Mouse (Mus musculus) Patski (cell line): ENCODE results near the gene Mgat4e. TPM values are rescaled to one million over a fixed set of nuclear protein-coding genes. Genes with fewer than 3 reads are reported as not detected.

Source experiments
- ATAC-seq: fragments of 100-300 bp; one replicate; pipeline ENCODE4 v1.8.0; 2021
- CTCF ChIA-PET: fragments of 350-600 bp; sonication (Branson Sonifier 250); formaldehyde crosslinking; loops from one replicate; lab custom pipeline; 2022; ENCODE audit warnings: inconsistent platforms; lab: Charles Lee
- POLR2A ChIA-PET: fragments of 350-600 bp; sonication (Branson Sonifier 250); formaldehyde crosslinking; loops from one replicate; lab custom pipeline; 2022; ENCODE audit warnings: antibody characterized with exemption, inconsistent platforms; lab: Charles Lee
- DNase-seq: peaks from one replicate; pipeline ENCODE4 v3.0.0-alpha.2; 2011; ENCODE audit warnings: low read depth, low spot score
- H3K27me3 ChIP-seq: fragments of 371-371 bp; one replicate; pipeline ENCODE4 v1.5.1; 2021
- CTCF ChIP-seq: fragments of 100-300 bp; IDR thresholded peaks from one replicate; pipeline ENCODE4 v1.5.1; 2021
- in situ Hi-C: fragments of 300-500 bp; cut with MboI; formaldehyde crosslinking; loops from 3 replicates; pipeline ENCODE4 v1.11.1; 2018; ENCODE audit warnings: low pct_unique_long_range_greater_than_20kb, mixed read lengths
- polyA plus RNA-seq: library from polyadenylated mRNA; unstranded; gene quantifications from one replicate; pipeline ENCODE4 v1.2.3, GENCODE M21; 2021

Mgat4e gene
- polyA plus RNA-seq, 1 experiment from 2014 or later, result not detected

GRCm38 (mm10) chr1:134570171-134570570 lies 20.7 kb upstream of the Mgat4e start:
- CTCF ChIA-PET, result no interaction called here
- ATAC-seq (no peak), DNase-seq (no peak)
- POLR2A ChIA-PET, result interaction anchor here (1.3 kb wide), 1 partner anchor 8 kb away, joined by 3 read pairs; no protein-coding TSS in a partner anchor
- no peaks in the 10 kb centered on the region for H3K27me3 ChIP-seq
- in situ Hi-C loops, result no loop called here
- TF ChIP-seq CTCF, result no peak

- in situ Hi-C loops, result no loop called here
- ATAC-seq (no peak), DNase-seq (no peak)
- CTCF ChIA-PET, result no interaction called here
- TF ChIP-seq CTCF, result no peak
- POLR2A ChIA-PET, result interaction anchor here (0.6 kb wide), 1 partner anchor 258 kb away, joined by 3 read pairs; no protein-coding TSS in a partner anchor
- H3K27me3 ChIP-seq, result no peaks in the 10 kb centered on the region
Observed at GRCm38 (mm10) chr1:134567511-134567910, 18.0 kb upstream of the Mgat4e start.

GRCm38 (mm10) chr1:134563726-134564125 lies 14.2 kb upstream of the Mgat4e start:
- TF ChIP-seq CTCF, result no peak
- CTCF ChIA-PET, result interaction anchor here (2.3 kb wide), 1 partner anchor 8 kb away, joined by 7 read pairs; no protein-coding TSS in a partner anchor
- no peak for ATAC-seq

GRCm38 (mm10) chr1:134562457-134562856 lies 13.0 kb upstream of the Mgat4e start:
- in situ Hi-C loops, result no loop called here
- CTCF ChIA-PET, result interaction anchor here (2.3 kb wide), 1 partner anchor 10 kb away, joined by 7 read pairs; no protein-coding TSS in a partner anchor
- POLR2A ChIA-PET, result interaction anchor here (0.8 to 2.5 kb wide), 4 partner anchors 8 to 558 kb away, joined by 3 to 9 read pairs (median 4); no protein-coding TSS in a partner anchor
- no peak for TF ChIP-seq CTCF
- no peak for ATAC-seq
- no peaks in the 10 kb centered on the region for H3K27me3 ChIP-seq
- no peak for DNase-seq

More at GRCm38 (mm10) chr1:134563726-134564125, 14.2 kb upstream of the Mgat4e start:
- POLR2A ChIA-PET, result interaction anchor here (1.4 kb wide), 1 partner anchor 11 kb away, joined by 3 read pairs; no protein-coding TSS in a partner anchor
- no peaks in the 10 kb centered on the region for H3K27me3 ChIP-seq
- DNase-seq, result no peak
- in situ Hi-C loops, result no loop called here

- CTCF ChIA-PET, result interaction anchor here (2.3 kb wide), 1 partner anchor 10 kb away, joined by 7 read pairs; no protein-coding TSS in a partner anchor
- POLR2A ChIA-PET, result interaction anchor here (0.8 to 2.5 kb wide), 2 partner anchors 9 to 16 kb away, joined by 3 to 9 read pairs; no protein-coding TSS in a partner anchor
- ATAC-seq, result no peak
- DNase-seq, result no peak
- in situ Hi-C loops, result no loop called here
- no peaks in the 10 kb centered on the region for H3K27me3 ChIP-seq
- no peak for TF ChIP-seq CTCF
Observed at GRCm38 (mm10) chr1:134561770-134562143, 12.3 kb upstream of the Mgat4e start.

GRCm38 (mm10) chr1:134560801-134561769 lies 11.6 kb upstream of the Mgat4e start:
- ATAC-seq, result peak; percentile 3
- POLR2A ChIA-PET, result interaction anchor here (2.5 kb wide), 1 partner anchor 16 kb away, joined by 9 read pairs; no protein-coding TSS in a partner anchor
- H3K27me3 ChIP-seq, result no peaks in the 10 kb centered on the region
- no peak for TF ChIP-seq CTCF
- in situ Hi-C loops, result no loop called here
- no peak for DNase-seq
- CTCF ChIA-PET, result no interaction called here

GRCm38 (mm10) chr1:134560396-134560795 lies 10.9 kb upstream of the Mgat4e start:
- no peaks in the 10 kb centered on the region for H3K27me3 ChIP-seq
- in situ Hi-C loops, result no loop called here
- TF ChIP-seq CTCF, result no peak
- ChIA-PET CTCF (no interaction called here), POLR2A (interaction anchor here (1.0 kb wide), 1 partner anchor 12 kb away, joined by 3 read pairs; no protein-coding TSS in a partner anchor)
- ATAC-seq, result peak; percentile 12
- no peak for DNase-seq

GRCm38 (mm10) chr1:134559976-134560375 lies 10.5 kb upstream of the Mgat4e start, which contains the start of gene Kdm5b:
Gene Kdm5b (plus strand): TSS chr1:134560171.
- in situ Hi-C loops, result no loop called here
- ATAC-seq, result peak; percentile 24
- POLR2A ChIA-PET, result interaction anchor here (1.0 kb wide), 1 partner anchor 12 kb away, joined by 3 read pairs; no protein-coding TSS in a partner anchor
- TF ChIP-seq CTCF, result no peak
- DNase-seq, result peak; percentile 35
- CTCF ChIA-PET, result no interaction called here
- no peaks in the 10 kb centered on the region for H3K27me3 ChIP-seq

GRCm38 (mm10) chr1:134559226-134559625 lies 9.7 kb upstream of the Mgat4e start:
- ChIA-PET CTCF (no interaction called here), POLR2A (no interaction called here)
- ATAC-seq, result no peak
- in situ Hi-C loops, result no loop called here
- TF ChIP-seq CTCF, result no peak
- no peak for DNase-seq
- no peaks in the 10 kb centered on the region for H3K27me3 ChIP-seq

- TF ChIP-seq CTCF, result no peak
- ATAC-seq, result no peak
- ChIA-PET CTCF (no interaction called here), POLR2A (interaction anchor here (0.8 kb wide), 1 partner anchor 25 kb away, joined by 3 read pairs; no protein-coding TSS in a partner anchor)
- in situ Hi-C loops, result no loop called here
- no peaks in the 10 kb centered on the region for H3K27me3 ChIP-seq
- no peak for DNase-seq
Observed at GRCm38 (mm10) chr1:134558511-134558910, 9.0 kb upstream of the Mgat4e start.
